Mouse (Mus musculus): Measurements from ENCODE around the gene Olfr1048.
"Not testable (repeated sequence)": the region's sequence is repeated elsewhere in the genome, so short reads cannot be mapped to it uniquely, and the experiment has no call there.

Gene Olfr1048

DNA sequence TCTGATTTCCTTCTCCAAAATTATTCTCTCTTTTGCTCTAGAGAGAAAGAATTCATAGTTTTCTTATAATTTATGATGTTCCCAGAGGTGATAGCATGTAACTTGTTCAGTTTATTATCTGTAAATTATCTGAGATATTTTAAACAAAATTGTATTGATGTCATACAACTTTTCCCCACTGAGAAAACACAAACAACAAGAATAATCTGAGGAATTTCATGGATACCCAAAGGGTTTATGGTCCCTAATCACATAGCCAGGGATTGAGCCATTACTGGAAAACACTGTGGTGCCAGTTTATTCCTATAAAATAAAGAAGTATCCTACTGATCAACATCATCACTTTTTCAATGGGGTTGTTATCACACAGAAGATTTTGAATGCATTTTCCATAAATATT lies at the start of gene Olfr1048:
TSS of gene Olfr1048 (minus strand) at position 101 of the 400 bp plus-strand sequence.
- in situ Hi-C loops (cut with MboI), result no loop called here

DNA sequence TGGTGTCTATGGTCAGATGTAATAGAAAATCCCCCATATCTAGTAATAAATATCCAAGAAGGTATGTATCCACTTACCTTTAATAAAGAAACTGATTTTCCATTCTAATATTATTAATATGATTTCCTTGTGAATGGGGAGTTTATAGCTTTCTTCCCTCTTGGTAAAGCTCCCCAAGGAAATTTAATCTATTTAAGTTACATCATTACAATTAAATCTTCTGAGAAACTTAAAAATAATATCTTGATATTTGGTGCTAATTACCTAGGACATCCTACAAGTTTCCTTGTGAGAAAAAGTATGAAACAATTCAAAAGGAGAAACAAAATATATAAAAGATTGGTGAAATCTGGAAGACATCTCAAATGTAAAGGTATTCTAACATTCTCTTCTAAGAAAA lies 38.9 kb upstream of the Olfr1048 start, which contains the start of gene Olfr1051:
TSS of gene Olfr1051 (minus strand) at position 101 of the 400 bp plus-strand sequence.
- in situ Hi-C loops (cut with MboI), result not testable (repeated sequence)

DNA sequence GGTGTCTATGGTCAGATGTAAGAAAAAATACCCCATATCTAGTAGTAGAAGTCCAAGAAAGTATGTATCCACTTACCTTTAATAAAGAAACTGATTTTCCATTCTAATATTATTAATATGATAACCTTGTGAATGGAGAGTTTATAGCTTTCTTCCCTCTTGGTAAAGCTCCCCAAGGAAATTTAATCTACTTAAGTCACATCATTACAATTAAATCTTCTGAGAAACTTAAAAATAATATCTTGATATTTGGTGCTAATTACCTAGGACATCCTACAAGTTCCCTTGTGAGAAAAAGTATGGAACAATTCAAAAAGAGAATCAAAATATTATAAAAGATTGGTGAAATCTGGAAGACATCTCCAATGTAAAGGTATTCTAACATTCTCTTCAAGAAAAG lies 18.1 kb upstream of the Olfr1048 start, which contains the start of gene Olfr1049:
TSS of gene Olfr1049 (minus strand) at position 101 of the 400 bp plus-strand sequence.
- in situ Hi-C loops (cut with MboI), result not testable (repeated sequence)

DNA sequence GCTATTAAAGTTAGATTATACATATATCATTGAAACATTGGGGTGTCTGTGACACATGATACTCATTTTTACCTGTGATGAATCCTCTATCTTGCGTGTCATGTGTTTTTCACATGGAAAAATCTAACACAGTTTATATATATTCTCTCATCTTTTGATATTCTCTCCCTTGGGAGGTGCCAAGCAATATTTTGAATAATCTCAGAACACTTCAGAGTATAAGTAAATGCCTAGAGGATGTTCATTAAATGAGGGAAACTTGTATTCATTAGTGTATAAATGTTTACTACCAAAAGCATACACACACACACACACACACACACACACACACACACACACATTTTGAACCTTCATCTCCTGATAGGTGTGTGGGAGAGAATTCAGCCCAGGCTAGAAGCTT lies 8.8 kb downstream of the Olfr1048 start, which contains the start of gene Olfr1047:
TSS of gene Olfr1047 (minus strand) at position 101 of the 400 bp plus-strand sequence.
- in situ Hi-C loops (cut with MboI), result no loop called here

DNA sequence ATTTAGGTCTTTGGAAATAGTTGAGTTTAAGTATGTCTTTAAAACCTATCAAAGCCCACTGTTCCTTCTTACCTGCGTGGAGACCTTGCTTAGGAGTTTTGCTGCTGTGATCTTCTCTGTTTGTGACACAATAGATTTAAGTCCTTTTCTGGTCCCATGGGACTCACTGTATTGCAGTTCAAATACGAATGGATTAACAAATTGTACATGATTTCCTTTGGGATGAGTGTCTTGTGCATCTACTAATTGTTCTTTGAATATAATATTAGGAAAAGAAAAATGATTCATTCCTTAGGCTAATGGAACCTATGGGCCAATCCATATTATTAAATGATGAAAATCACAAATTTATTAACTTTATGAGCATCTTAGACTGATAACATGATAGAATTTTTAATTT lies 20.9 kb downstream of the Olfr1048 start, which contains the start of gene Olfr1046:
TSS of gene Olfr1046 (minus strand) at position 101 of the 400 bp plus-strand sequence.
- in situ Hi-C loops (cut with MboI), result no loop called here

DNA sequence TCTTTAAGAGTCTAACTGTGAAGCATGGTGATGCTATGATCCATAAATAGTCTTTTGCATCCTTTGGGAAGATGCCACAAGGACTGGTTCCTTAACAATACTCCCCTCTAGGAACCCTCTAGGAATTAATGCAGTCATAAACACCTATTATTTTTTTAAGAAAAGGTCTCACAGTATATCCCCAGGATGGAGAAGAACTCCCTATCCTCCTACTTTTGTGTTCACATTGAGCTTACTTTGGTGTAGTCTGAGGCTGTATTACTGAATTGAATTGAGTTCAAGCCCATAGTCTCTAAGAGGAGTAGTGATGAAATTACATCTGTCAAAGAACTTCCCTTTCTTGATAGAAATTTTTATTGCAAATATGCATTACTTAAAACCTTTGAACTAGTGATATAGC lies 37.2 kb downstream of the Olfr1048 start, which contains the start of gene Olfr1045:
TSS of gene Olfr1045 (minus strand) at position 101 of the 400 bp plus-strand sequence.
- in situ Hi-C loops (cut with MboI), result no loop called here

DNA sequence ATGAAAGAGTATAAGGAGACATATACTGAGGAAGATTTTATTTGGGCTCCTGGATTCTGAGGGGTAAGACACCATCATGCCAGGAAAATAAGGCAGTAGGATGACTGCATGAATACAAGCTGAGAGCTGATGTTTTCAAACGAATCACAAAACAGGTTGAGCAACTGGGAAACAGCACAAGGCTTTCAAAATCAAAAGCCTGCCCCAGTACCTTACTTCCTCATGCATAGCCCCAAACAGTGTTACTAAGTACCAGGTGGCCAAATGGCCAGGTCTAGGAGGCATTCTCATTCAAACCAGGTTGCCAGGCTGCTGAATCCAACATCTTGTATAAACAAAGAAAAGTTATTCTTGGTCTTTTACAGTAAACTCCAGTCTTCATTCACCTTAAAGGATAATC lies 44.2 kb downstream of the Olfr1048 start:
- in situ Hi-C loops (cut with MboI), result no loop called here

DNA sequence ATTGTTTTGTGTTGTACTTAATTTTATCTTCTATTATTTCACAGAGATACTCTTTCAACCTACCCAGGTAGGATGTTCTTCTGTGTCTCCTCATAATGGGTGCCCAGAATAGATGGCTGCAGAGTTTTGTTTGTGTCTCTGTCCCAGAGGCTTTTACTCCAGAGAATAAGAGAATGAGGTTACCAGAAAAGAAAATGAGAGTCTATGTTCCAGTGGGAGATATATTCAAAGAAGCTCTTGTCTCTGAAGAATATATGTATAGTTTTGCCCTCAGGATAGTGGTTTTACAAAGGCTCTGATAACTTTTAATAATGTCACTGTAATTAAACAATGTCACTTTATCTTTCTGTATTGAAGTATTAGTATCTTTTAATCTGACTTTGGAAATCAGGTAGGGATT lies 54.5 kb downstream of the Olfr1048 start, which contains the start of gene Olfr52:
TSS of gene Olfr52 (minus strand) at position 101 of the 400 bp plus-strand sequence.
- in situ Hi-C loops (cut with MboI), result no loop called here

Data from mature B cell (primary cell).